Mouse (Mus musculus) forebrain, embryonic 15.5 days (tissue): ENCODE results near the gene Ssr3. TPM values are rescaled to one million over a fixed set of nuclear protein-coding genes. Genes with fewer than 3 reads are reported as not detected.
"Not testable (repeated sequence)": the region's sequence is repeated elsewhere in the genome, so short reads cannot be mapped to it uniquely, and the experiment has no call there.

ENCODE experiments used
- ATAC-seq: fragments of 200-750 bp; cut with Nextera tagmentation; replicated peaks from 2 replicates; pipeline ENCODE4 v1.8.0; 2017; ENCODE audit warnings: mild to moderate bottlenecking, moderate TSS enrichment, moderate library complexity
- H3K27ac ChIP-seq: fragments of 300-500 bp; sonication (generic); replicated peaks from 2 replicates; pipeline ENCODE4 v1.5.1; 2015; ENCODE audit warnings: mild to moderate bottlenecking, inconsistent platforms
- H3K27me3 ChIP-seq: fragments of 300-500 bp; sonication (generic); 2 replicates; pipeline ENCODE4 v1.6.1; 2015; ENCODE audit warnings: inconsistent platforms
- H3K36me3 ChIP-seq: fragments of 300-500 bp; sonication (generic); 2 replicates; pipeline ENCODE4 v1.6.1; 2015; ENCODE audit warnings: mild to moderate bottlenecking, inconsistent platforms
- H3K4me1 ChIP-seq: fragments of 300-500 bp; sonication (generic); 2 replicates; pipeline ENCODE4 v1.6.1; 2015; ENCODE audit warnings: inconsistent platforms
- H3K4me2 ChIP-seq: fragments of 300-500 bp; sonication (generic); replicated peaks from 2 replicates; pipeline ENCODE4 v1.6.1; 2015; ENCODE audit warnings: mild to moderate bottlenecking, inconsistent platforms
- H3K4me3 ChIP-seq: fragments of 300-500 bp; sonication (generic); 2 replicates; pipeline ENCODE4 v1.5.1; 2015; ENCODE audit warnings: mild to moderate bottlenecking, inconsistent platforms
- H3K9ac ChIP-seq: fragments of 300-500 bp; sonication (generic); replicated peaks from 2 replicates; pipeline ENCODE4 v1.6.1; 2015; ENCODE audit warnings: mild to moderate bottlenecking, inconsistent platforms
- H3K9me3 ChIP-seq: fragments of 300-500 bp; sonication (generic); 2 replicates; pipeline ENCODE4 v1.6.1; 2016; ENCODE audit warnings: inconsistent platforms
- WGBS: fragments of 180-500 bp; shearing (Covaris S2); methylation state at CpG from one replicate; pipeline ENCODE4 v1.1.7; 2015; ENCODE audit warnings: mixed read lengths; 5-methylcytosine and 5-hydroxymethylcytosine counted together
- polyA plus RNA-seq: library from polyadenylated mRNA; unstranded; fragments of >200 nt; fragmentation: Nextera tagmentation; extraction: Ambion mirVana; gene quantifications from 2 replicates; pipeline ENCODE4 v1.2.1, GENCODE M21; 2015

Ssr3 gene
- polyA plus RNA-seq, 1 experiment from 2014 or later: 162 TPM

DNA sequence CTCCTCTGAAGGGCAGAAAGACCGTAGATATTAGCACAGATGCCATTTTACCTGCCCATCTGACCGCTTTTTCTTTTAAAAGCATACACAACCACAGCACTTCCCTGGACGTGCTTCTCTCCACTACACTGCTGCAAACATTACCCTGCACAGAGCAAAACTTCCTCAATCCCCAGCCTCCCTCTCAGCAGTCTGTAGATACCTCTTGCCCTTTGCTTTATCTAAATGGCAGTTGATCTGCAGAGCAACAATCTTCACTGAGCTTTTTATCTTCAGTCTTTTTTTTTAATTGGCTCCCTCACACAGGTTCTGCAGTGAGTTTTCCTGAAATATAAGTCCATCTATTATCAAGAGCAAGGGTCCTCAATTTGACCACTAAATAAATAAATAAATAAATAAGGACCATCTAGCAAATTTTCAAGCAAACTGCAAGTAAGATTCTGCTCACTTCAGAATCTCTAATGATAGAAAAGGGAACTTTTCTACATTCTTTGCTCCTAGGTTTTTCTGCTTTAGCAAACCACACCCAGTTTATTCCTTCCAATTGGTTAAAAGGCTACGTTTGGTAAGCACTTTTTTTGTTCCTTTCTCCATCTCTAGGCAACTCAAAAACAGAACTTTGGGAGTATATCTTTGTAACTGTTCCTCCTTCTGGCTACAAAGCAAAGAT is 4.5 kb upstream of the Ssr3 start:
- no peak overlapping the region for H3K4me2 ChIP-seq
- ATAC-seq: no peak
- no peaks in the 10 kb centered on the region for H3K4me1 ChIP-seq
- WGBS: 81% methylated on average over 4 of the region's 4 CpGs
- H3K9ac ChIP-seq: no peak overlapping the region
- H3K27ac ChIP-seq: no peak overlapping the region
- H3K4me3 ChIP-seq: no peak overlapping the region
- no peaks in the 10 kb centered on the region for H3K27me3 ChIP-seq
- no peaks in the 10 kb centered on the region for H3K36me3 ChIP-seq
- H3K9me3 ChIP-seq: no peaks in the 10 kb centered on the region

DNA sequence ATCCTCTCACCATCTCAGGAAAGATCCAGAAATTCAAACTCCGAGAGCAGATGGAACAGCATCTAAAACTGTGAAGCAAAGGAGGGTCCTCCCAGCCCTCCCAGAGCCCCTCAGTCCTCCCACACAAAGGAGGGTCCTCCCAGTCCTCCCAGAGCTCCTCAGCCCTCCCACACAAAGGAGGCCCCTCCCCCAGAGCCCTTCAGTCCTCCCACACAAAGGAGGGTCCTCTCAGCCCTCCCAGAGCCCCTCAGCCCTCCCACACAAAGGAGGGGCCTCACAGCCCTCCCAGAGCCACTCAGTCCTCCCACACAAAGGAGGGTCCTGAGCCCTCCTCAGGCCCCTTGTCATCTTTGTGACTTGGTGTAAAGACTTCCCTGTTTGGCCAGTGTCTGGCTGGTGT is 2.7 kb upstream of the Ssr3 start:
- not testable (repeated sequence) for H3K27me3 ChIP-seq, H3K27ac ChIP-seq, H3K9ac ChIP-seq, H3K9me3 ChIP-seq, H3K36me3 ChIP-seq, H3K4me3 ChIP-seq, ATAC-seq, H3K4me2 ChIP-seq
- peaks cover 13% of the 10 kb centered on the region for H3K4me1 ChIP-seq
- 81% methylated on average over 1 of the region's 1 CpGs for WGBS

DNA sequence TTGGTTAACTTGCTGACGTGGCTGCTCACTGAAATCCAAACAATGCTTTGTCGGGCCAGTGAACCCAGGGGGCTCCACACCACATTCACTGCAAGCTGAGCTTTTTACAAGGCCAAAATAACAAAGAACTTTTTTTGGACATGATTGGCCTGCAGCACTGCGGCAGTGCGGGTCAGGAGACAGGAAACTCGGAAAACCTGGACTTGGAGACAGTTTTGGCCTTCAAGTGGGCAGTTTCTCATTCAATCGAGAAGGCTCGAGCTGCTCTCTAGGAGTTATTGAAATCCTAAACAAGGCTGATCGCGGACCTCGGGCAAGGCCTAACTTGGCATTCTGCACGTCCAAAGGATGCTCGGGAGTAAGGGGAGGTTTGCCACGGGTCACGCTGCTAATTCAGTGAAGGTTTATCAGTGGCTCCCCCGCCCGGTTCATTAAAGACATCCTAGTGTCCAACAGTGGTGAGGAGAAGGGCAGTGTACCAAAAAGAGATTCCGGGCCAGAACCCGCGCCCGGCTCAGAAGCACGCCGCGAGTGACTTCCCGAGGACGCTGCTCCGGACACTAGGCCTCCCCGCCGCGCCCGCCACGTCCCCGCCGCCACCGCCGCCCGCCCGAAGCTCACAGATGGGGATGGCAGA is 521 bp downstream of the Ssr3 start:
- Histone ChIP-seq H3K27me3 (no peaks in the 10 kb centered on the region), H3K9me3 (no peaks in the 10 kb centered on the region), H3K27ac (peak overlapping the region; percentile 84), H3K4me2 (peak overlapping the region; percentile 74), H3K4me1 (peaks cover 13% of the 10 kb centered on the region), H3K36me3 (peaks cover 24% of the 10 kb centered on the region), H3K4me3 (peak overlapping the region; percentile 73), H3K9ac (peak overlapping the region; percentile 89)
- peak; percentile 67 for ATAC-seq
- WGBS: under 1% methylated on average over 37 of the region's 37 CpGs

DNA sequence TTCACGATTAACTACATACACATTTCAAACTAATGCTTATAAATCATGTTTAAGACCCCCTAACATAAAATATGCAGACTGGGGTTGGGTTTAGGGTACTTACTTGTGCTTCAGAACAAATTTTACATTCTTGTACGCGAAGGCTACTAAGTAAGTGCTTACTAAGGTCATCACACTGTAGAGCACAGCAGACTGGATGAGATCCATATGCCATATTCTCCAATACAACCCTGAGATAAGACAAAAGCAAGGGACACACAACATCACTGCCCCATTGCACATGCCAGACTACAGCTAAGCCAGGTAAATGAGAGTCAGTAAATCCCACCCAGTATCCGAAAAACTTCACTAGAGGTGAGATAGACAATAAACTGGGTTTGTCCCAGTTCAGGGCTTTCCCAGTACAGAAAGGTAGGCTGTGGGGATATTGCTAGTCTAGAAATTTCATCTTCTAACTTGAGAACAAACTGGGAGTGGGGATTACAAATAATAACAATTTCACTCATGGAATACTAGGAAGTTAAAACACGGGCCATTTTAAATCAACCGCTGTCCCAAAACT is 1.1 kb downstream of the Ssr3 start:
- Histone ChIP-seq H3K4me1 (peaks cover 13% of the 10 kb centered on the region), H3K9ac (peak overlapping the region; percentile 89), H3K27me3 (no peaks in the 10 kb centered on the region), H3K36me3 (peaks cover 30% of the 10 kb centered on the region), H3K4me2 (peak overlapping the region; percentile 74), H3K4me3 (peak overlapping the region; percentile 73), H3K9me3 (no peaks in the 10 kb centered on the region), H3K27ac (no peak overlapping the region)
- WGBS: 43% methylated on average over 6 of the region's 6 CpGs
- ATAC-seq: no peak

DNA sequence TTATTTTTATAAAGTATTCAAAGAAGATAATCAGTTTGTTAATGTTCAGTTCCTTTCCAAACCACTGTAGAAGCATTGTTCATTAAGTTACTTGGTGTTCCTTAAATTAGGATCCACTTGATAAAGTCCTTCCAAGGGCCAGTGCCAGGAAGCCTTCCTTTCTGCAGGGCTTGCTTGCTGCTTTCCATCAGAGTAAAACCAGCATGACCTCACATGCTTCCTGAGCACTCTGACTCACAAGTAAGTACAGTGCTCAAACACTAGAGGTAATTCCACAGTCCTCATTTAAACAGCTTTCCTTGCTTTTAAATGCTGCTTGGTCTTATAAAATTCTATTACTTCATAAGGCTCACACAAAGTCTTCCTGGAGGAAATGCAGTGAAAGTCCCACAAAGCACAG is 6.7 kb downstream of the Ssr3 start:
- H3K27me3 ChIP-seq: no peaks in the 10 kb centered on the region
- no peak for ATAC-seq
- H3K36me3 ChIP-seq: peaks cover 72% of the 10 kb centered on the region
- H3K4me3 ChIP-seq: no peak overlapping the region
- no peak overlapping the region for H3K27ac ChIP-seq
- H3K4me2 ChIP-seq: no peak overlapping the region
- no peak overlapping the region for H3K9ac ChIP-seq
- no peaks in the 10 kb centered on the region for H3K9me3 ChIP-seq
- peaks cover 5% of the 10 kb centered on the region for H3K4me1 ChIP-seq

DNA sequence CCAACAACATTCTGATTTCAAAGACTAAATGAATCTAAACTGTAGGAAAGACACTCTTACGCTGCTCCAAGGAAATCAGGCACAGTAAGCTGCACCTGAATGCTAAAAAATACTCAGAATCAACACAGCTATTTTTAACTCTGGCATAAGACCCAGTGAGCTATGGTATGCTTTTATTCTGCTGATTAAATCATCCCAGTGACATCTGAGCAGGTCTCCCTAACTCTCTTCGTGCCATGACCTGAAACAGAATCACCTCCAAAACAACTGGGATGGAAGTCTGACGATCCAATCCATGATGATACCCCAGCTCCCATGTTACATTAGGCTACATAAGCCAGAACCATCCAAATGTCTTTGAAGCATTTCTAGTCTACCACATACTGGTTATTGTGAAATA is 8.0 kb downstream of the Ssr3 start:
- H3K4me3 ChIP-seq: no peak overlapping the region
- no peak overlapping the region for H3K27ac ChIP-seq
- H3K27me3 ChIP-seq: no peaks in the 10 kb centered on the region
- H3K36me3 ChIP-seq: peaks cover 76% of the 10 kb centered on the region
- H3K9me3 ChIP-seq: no peaks in the 10 kb centered on the region
- H3K4me2 ChIP-seq: no peak overlapping the region
- 95% methylated on average over 3 of the region's 3 CpGs for WGBS
- no peak for ATAC-seq
- no peaks in the 10 kb centered on the region; the same call in 1 of the 2 replicates for H3K4me1 ChIP-seq
- no peak overlapping the region for H3K9ac ChIP-seq

DNA sequence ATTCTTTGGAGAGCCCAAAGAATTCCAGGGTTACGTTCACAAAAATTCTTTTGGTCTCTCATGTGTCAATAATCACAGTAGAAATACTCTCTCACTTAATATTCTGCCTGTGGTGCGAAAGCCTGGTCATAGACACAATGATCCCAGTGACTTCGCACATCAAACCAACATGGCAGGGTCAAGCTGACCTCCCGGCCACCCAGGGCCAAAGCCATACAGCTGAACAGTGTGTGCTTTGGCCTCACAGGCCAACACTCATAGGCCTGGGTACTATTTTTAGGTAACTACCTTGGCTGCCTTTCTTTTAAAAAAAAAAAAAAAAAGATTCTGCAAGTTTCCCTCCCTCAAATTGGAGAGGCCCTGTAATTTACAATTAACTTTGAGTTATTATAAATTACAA is 11.3 kb downstream of the Ssr3 start:
- no peak for ATAC-seq
- Histone ChIP-seq H3K27ac (no peak overlapping the region), H3K9me3 (no peaks in the 10 kb centered on the region), H3K36me3 (peaks cover 66% of the 10 kb centered on the region), H3K9ac (no peak overlapping the region), H3K4me2 (no peak overlapping the region), H3K4me1 (no peaks in the 10 kb centered on the region), H3K27me3 (no peaks in the 10 kb centered on the region), H3K4me3 (no peak overlapping the region)
- 88% methylated on average over 4 of the region's 4 CpGs for WGBS

DNA sequence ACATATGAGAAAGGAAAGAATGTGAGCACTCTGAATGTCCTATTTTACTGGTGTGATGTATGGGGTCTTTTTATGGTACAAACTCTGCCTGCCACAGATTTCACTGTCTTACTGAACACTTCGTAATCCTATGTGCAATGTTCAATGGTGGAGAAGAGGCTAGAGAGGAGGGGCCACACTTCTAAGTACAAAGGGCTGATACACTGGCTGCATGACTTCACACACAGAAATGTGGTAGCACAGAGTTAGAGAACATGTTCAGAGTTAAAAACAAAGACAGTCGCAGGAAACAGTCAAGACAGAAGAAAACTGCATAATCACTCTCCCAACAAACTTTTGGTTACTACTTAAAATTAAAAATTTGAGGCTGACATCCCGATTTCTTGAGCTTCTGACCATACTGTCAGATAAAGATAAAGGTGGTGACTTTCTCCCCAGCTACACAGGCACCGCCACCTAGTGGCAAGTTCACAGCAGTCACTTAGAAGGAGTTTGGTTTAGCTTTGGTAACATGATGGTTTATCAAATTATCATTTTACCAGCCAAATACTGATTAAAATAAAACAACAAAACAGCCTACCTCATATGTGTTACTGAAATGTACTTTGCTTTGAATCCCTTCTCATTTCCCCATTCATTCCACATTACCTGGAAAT is 12.4 kb downstream of the Ssr3 start:
- no peak overlapping the region for H3K27ac ChIP-seq
- H3K27me3 ChIP-seq: no peaks in the 10 kb centered on the region
- H3K4me1 ChIP-seq: no peaks in the 10 kb centered on the region
- no peak overlapping the region for H3K4me2 ChIP-seq
- no peak overlapping the region for H3K4me3 ChIP-seq
- H3K9ac ChIP-seq: no peak overlapping the region
- H3K36me3 ChIP-seq: peaks cover 56% of the 10 kb centered on the region
- WGBS: 80% methylated on average over 4 of the region's 4 CpGs
- no peaks in the 10 kb centered on the region for H3K9me3 ChIP-seq
- no peak; the same call in 1 of the 2 replicates for ATAC-seq

DNA sequence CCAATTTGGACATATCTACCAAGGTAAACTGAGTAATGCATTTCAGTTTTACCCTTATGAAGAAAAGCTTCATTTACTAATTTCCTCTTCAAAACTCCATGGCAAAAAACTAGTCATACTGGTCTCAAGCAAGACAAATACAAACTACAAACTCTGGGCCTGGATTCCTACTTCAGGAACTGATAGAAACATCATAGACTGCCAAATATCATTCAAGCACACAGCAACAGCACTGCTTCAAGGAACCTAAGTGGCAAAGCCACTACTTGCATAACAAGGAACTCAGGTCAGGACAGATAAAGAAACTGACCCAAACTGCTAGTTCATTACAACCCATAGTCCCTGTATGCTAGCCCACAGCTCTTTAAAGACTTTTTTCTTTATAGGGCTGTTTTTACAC is 13.7 kb downstream of the Ssr3 start:
- H3K27me3 ChIP-seq: no peaks in the 10 kb centered on the region
- no peak overlapping the region for H3K9ac ChIP-seq
- H3K27ac ChIP-seq: no peak overlapping the region
- H3K4me1 ChIP-seq: no peaks in the 10 kb centered on the region
- no peak overlapping the region for H3K4me3 ChIP-seq
- no peak overlapping the region for H3K4me2 ChIP-seq
- peaks cover 49% of the 10 kb centered on the region for H3K36me3 ChIP-seq
- no peak for ATAC-seq
- no peaks in the 10 kb centered on the region for H3K9me3 ChIP-seq

DNA sequence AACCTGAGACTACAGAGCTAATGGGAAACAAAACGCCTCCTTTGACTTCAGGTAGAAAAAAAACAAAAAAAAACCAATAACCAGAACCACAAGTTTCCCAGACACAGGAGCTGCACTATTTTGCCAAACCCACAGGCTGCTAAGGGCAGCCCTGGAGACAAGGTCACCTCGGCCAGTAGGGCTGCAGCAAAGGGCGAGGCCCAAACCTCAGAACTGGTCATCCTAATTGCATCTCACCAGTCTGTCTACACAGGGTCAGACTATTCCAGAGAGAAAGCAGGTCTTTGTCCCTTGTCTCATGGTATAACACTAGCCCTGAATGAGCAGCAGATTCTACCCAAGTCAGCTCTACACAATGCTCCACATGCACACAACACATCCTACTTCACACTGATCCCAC is 17.7 kb downstream of the Ssr3 start:
- Histone ChIP-seq H3K9ac (no peak overlapping the region), H3K27ac (no peak overlapping the region), H3K4me1 (no peaks in the 10 kb centered on the region), H3K27me3 (no peaks in the 10 kb centered on the region), H3K36me3 (peaks cover 32% of the 10 kb centered on the region), H3K4me2 (no peak overlapping the region), H3K4me3 (no peak overlapping the region), H3K9me3 (no peaks in the 10 kb centered on the region)
- ATAC-seq: no peak
- 83% methylated on average over 3 of the region's 3 CpGs for WGBS

DNA sequence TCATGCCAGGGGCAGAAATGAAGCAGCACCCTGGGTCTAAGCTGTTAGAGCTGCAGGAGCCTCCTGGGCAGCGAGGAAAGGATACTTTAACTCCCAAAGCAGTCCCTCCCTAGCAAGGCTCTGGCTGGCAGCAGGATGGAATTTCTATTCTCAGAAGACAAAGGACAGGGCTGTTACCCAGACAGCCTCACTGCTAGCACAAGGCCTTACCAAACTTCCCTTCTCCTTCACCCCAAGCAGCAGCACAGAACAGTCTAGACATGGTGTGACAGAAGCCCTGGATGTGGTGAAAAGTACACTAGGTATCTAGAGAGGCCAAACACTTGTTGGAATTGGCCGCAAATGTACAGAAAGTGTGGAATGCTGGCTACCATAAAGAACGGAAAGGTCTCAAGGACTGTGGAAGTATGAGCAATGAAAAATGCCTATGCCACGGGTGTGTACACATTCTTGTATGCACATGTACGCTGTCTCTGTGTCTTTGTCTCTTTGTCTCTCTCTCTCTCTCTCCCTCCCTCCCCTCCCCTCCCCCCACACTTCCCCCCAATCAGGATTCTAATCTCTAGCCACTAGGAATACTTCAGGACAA is 18.7 kb downstream of the Ssr3 start:
- H3K27ac ChIP-seq: no peak overlapping the region
- WGBS: 65% methylated on average over 5 of the region's 5 CpGs
- H3K9ac ChIP-seq: no peak overlapping the region
- no peaks in the 10 kb centered on the region for H3K27me3 ChIP-seq
- no peaks in the 10 kb centered on the region for H3K4me1 ChIP-seq
- no peak overlapping the region for H3K4me3 ChIP-seq
- ATAC-seq: no peak
- H3K9me3 ChIP-seq: no peaks in the 10 kb centered on the region
- peaks cover 24% of the 10 kb centered on the region for H3K36me3 ChIP-seq
- H3K4me2 ChIP-seq: no peak overlapping the region

DNA sequence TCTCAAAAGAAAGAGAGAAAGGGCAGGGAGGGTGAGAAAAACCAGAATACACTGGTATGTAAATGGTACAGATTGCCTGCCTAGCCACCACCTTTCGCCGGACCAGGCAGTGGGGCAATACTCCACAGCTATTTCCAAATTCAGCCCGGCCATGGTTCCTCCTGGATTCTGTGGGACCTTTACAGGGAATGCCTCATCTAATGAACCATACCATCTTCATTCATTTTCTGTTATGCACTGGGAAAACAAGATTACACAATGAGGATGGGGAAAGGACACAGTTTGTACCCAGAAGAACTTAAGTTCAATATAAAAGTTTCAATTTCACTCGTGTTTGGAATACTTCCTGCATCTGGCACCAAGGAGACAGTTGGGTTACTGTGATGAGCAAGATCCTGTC is 19.9 kb downstream of the Ssr3 start:
- WGBS: 90% methylated on average over 4 of the region's 4 CpGs
- H3K27ac ChIP-seq: no peak overlapping the region
- no peak overlapping the region for H3K4me2 ChIP-seq
- no peaks in the 10 kb centered on the region for H3K9me3 ChIP-seq
- H3K4me1 ChIP-seq: no peaks in the 10 kb centered on the region
- ATAC-seq: no peak
- H3K27me3 ChIP-seq: no peaks in the 10 kb centered on the region
- H3K9ac ChIP-seq: no peak overlapping the region
- H3K36me3 ChIP-seq: peaks cover 22% of the 10 kb centered on the region
- H3K4me3 ChIP-seq: no peak overlapping the region
